Mouse (Mus musculus) bone marrow, adult 2 months (tissue): ENCODE measurements around the gene Nudt2.

Experiments
- CTCF ChIP-seq: fragments of 200-500 bp; IDR thresholded peaks from 2 replicates; pipeline ENCODE4 v1.5.1; 2011; ENCODE audit warnings: low read length, control low read depth; ENCODE audit not compliant: control insufficient read depth, insufficient read depth
- POLR2A ChIP-seq: fragments of 200-500 bp; IDR thresholded peaks from 2 replicates; pipeline ENCODE4 v1.6.1; 2011; ENCODE audit warnings: low read depth, mild to moderate bottlenecking, control low read depth, low read length, borderline replicate concordance; ENCODE audit not compliant: control insufficient read depth

- no peak for TF ChIP-seq POLR2A
- no peak for TF ChIP-seq CTCF
Measured at GRCm38 (mm10) chr4:41506906-41507305, 42.0 kb downstream of the Nudt2 start.
